Mouse (Mus musculus) lung, postnatal 14 days (tissue): Measurements from ENCODE around the gene Pfpl.

Source experiments
- DNase-seq: peaks from one replicate; pipeline ENCODE4 v3.0.0; 2021

Gene Pfpl

GRCm38 (mm10) chr19:12465530-12466144 lies 37.9 kb downstream of the Pfpl start:
- DNase-seq, result no peak

DNA sequence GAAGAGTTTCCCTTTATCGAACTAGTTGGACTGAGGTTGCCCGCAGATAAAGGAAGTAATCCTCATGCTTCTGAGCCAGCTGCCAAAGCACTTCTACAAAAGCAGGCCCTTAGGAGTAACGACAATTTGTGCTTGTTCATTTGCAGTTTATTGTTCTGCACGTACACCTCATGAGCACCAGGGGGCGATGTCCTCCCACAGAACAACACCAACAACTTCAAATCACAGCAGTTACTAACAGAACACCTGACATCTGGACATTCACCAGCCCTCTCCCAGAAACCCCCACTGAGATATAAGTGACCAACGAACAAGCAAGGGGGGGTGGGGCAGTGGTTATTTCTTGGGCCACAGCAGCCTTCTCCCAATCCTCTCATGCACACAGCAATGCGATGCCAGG lies 38.5 kb downstream of the Pfpl start:
- DNase-seq, result peak; percentile 64

DNA sequence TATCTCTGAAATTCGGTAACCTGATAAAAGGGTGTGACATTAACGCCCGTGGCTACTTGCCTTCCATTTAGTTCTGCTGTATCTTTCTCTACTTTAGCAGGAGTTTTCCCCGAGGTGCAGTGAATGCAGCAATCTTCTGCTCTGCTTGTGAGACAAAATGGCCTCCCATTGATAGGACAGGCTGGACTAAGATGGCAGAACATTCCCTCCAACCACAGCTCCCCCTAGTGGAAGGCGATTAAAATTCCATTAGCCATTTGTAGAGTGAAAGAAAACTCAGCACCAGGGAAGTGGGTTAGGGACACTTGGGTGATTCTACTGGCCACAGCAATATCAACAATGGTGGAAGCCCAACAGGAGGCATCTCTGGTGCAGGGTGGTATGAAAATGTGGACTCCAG lies 39.7 kb downstream of the Pfpl start:
- no peak for DNase-seq

GRCm38 (mm10) chr19:12471866-12472265 lies 44.2 kb downstream of the Pfpl start:
- peak; percentile 34 for DNase-seq

DNA sequence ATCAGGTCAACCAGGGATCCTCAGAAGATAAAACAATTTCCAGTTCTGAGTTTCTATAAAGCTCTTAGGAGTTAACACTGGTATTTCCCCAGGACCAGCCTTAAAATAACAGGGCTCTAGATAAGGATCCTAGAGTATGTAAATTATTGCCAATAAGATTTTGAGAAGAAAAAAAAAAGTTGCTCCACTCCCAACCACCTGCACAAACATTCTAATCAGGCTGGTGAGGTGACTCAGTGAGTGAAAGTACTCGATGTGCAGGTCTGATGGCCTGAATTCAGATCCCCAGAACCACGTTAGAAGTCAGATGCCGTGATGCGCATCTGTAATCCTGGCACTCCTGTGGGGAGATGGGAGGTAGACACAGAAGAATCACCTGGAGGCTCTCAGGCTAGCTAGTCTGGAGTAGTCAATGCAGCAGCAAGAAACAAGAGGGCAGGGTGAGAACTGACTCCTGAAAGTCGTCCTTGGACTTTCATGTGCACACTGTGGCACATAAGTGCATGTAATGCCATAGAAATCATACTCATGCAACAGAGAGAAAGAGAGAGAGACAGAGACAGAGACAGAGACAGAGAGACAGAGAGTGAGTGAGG lies 44.8 kb downstream of the Pfpl start:
- no peak for DNase-seq

DNA sequence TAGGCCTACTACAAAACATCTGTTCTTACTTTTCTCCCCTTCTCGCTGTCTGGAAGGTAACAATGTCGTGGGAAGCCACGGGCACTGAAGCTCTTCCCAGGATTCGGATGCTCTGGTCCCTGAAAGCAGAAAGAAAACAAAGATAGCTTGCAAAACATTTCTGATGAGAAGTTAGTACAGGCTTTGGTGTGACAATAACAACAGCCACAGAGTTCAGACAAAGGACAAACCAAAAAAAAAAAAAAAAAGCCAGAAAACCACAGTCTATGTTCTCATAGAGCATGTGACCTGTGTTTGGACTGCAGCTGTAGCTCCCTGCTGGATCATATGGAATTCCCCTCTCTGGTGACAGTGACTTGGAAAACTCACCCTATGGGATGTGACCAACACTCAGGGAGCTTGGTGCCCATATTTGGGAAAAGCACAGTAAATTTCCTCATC lies 45.5 kb downstream of the Pfpl start:
- no peak for DNase-seq

GRCm38 (mm10) chr19:12473951-12474350 lies 46.2 kb downstream of the Pfpl start:
- no peak for DNase-seq

DNA sequence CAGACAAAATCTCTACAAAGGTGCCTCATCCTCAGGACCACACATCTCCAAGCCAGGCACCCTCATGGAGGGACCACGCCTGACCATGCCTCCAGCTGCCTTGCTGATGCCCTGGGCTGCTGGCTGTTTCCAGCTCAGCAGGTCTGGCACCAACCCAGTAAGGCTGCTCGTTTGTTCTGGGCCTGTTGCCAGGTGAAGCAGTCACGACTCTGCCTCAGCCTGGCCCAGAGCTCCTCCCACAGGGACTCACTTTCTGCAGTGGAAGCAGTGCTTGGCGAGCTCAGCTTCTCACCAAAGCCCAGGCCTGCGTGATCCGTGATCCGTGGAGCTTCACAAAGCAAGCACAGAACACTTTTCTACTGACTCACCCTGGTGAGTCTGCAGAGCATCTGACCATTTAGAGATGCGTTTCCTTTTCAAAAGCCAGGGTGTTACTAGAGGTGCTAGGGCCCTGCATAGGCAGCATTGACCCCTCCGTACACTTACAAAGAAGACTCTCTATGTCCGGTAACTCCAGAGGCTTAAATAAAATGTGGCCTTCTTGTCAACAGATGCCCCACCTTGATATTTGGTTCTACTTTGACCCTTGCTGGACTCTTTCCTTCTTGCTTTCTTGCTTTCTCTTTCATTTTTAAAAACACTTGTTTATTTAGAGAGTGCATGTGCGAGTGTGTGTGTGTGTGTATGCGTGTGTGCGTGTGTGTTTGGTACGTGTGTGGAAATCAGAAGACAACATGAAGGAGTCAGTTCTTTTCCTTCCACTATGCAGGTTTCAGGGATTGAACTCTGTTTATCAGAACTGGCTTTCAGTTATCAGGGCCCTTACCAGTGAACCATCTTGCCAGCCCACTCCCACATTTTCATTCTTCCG lies 47.9 kb downstream of the Pfpl start:
- peak; percentile 93 for DNase-seq

DNA sequence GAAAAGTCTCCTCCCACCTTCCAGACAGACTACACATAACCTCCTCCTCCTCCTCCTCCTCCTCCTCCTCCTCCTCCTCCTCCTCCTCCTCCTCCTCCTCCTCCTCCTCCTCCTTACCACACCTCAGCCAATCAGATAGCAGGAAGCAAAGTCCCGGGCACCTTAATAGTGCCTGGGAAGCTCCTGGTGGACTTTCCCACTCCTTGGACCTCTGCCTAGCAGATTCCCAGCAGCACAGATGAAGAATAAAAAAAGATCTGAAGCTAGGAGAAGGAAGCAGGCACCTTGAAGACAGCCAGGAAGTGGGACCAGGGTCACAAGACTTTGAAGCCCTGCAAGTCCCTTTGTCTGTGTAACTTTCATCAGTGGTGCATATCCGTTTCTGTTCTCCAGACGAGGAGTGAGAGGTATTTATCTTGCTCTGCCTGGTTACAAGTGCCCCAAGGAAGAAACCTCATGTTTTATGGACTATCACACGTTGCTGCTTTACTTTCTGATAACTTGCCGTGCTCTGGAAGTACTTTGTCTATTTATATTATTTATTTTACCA lies 49.1 kb downstream of the Pfpl start:
- DNase-seq, result no peak

GRCm38 (mm10) chr19:12478369-12478768 lies 50.7 kb downstream of the Pfpl start:
- no peak for DNase-seq
